Mouse (Mus musculus) forebrain, embryonic 13.5 days (tissue): Measurements from ENCODE around the gene Baiap2l2. TPM values are rescaled to one million over a fixed set of nuclear protein-coding genes. Genes with fewer than 3 reads are reported as not detected.

ENCODE experiments used
- ATAC-seq: fragments of 200-750 bp; cut with Nextera tagmentation; 2 replicates; pipeline ENCODE4 v1.8.0; 2017
- H3K27ac ChIP-seq: fragments of 300-500 bp; sonication (generic); 2 replicates; pipeline ENCODE4 v1.5.1; 2015; ENCODE audit warnings: inconsistent platforms, mild to moderate bottlenecking, moderate library complexity
- H3K27me3 ChIP-seq: fragments of 300-500 bp; sonication (generic); 2 replicates; pipeline ENCODE4 v1.6.1; 2015; ENCODE audit warnings: mild to moderate bottlenecking, inconsistent platforms
- H3K36me3 ChIP-seq: fragments of 300-500 bp; sonication (generic); 2 replicates; pipeline ENCODE4 v1.6.1; 2015; ENCODE audit warnings: mild to moderate bottlenecking, inconsistent platforms; ENCODE audit not compliant: poor library complexity, severe bottlenecking
- H3K4me1 ChIP-seq: fragments of 300-500 bp; sonication (generic); 2 replicates; pipeline ENCODE4 v1.6.1; 2015; ENCODE audit warnings: inconsistent platforms
- H3K4me2 ChIP-seq: fragments of 300-500 bp; sonication (generic); 2 replicates; pipeline ENCODE4 v1.6.1; 2015; ENCODE audit warnings: inconsistent platforms, mild to moderate bottlenecking, moderate library complexity
- H3K4me3 ChIP-seq: fragments of 300-500 bp; sonication (generic); 2 replicates; pipeline ENCODE4 v1.5.1; 2015; ENCODE audit warnings: mild to moderate bottlenecking, inconsistent platforms
- H3K9ac ChIP-seq: fragments of 300-500 bp; sonication (generic); 2 replicates; pipeline ENCODE4 v1.6.1; 2015; ENCODE audit warnings: mild to moderate bottlenecking, inconsistent platforms
- H3K9me3 ChIP-seq: fragments of 300-500 bp; sonication (generic); replicated peaks from 2 replicates; pipeline ENCODE4 v1.6.1; 2016; ENCODE audit warnings: inconsistent platforms
- WGBS: fragments of 180-500 bp; shearing (Covaris S2); methylation state at CpG from one replicate; pipeline ENCODE4 v1.1.7; 2015; 5-methylcytosine and 5-hydroxymethylcytosine counted together
- polyA plus RNA-seq: library from polyadenylated mRNA; unstranded; fragments of >200 nt; fragmentation: Nextera tagmentation; extraction: Ambion mirVana; gene quantifications from 2 replicates; pipeline ENCODE4 v1.2.1, GENCODE M21; 2015

Gene Baiap2l2
- polyA plus RNA-seq, 1 experiment from 2014 or later: 0.63 TPM

GRCm38 (mm10) chr15:79224685-79225084, 60.7 kb downstream of the Baiap2l2 start:
- Histone ChIP-seq H3K4me3 (no peak overlapping the region), H3K4me1 (peaks cover 13% of the 10 kb centered on the region), H3K36me3 (no peaks in the 10 kb centered on the region), H3K9ac (no peak overlapping the region), H3K27me3 (0 out of 2 replicates have a peak, but pooled peaks cover 2% of the 10 kb centered on the region), H3K4me2 (no peak overlapping the region), H3K9me3 (no peaks in the 10 kb centered on the region), H3K27ac (no peak overlapping the region)
- 9% methylated on average over 5 of the region's 5 CpGs for WGBS
- ATAC-seq: peak; percentile 61

DNA sequence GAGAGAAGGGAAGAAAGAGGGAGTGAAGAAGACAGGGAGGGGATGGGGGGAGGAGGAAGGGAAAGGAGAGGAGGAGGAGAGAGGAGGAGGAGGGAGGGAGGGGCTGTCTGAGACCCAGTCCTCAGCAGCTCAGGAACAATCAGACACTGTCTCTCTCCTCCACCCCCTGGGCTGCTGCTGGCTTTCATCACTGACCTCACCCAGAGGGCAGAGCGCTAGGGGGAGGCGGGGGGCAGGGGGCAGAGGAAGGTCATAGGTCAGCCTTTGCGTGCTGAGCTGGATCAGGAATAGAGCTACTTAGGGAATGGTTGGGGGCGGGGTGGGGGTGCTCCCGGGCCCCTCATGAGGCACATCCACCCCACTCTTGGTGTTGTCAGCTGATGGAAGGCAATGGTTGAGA, 61.7 kb downstream of the Baiap2l2 start:
- no peak for ATAC-seq
- Histone ChIP-seq H3K4me2 (no peak overlapping the region), H3K36me3 (no peaks in the 10 kb centered on the region), H3K27me3 (0 out of 2 replicates have a peak, but pooled peaks cover 2% of the 10 kb centered on the region), H3K27ac (no peak overlapping the region), H3K9me3 (no peaks in the 10 kb centered on the region), H3K4me1 (peaks cover 8% of the 10 kb centered on the region), H3K9ac (no peak overlapping the region), H3K4me3 (no peak overlapping the region)
- WGBS: 10% methylated on average over 5 of the region's 5 CpGs

DNA sequence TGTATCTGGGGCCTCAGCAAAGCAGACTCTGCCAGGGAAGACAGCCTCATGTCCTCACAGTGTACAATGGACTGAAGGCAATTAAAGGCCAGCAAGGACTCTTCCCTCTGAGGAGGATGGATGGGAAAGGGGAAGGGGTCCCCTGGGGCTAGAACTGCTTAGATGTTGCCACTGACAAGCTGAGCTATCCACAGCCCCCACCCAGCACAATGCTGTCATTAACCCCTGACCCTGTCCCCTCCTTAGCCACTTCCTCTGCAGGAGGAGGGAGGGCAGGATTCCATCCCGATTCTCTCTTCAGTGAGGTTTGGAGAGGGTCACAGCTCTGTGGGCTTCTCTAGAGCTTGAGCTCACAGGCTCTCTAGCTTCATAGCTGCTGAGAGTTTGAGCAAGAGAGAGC, 65.8 kb downstream of the Baiap2l2 start:
- Histone ChIP-seq H3K4me2 (no peak overlapping the region), H3K27ac (peak overlapping the region; percentile 10; the same call in 1 of the 2 replicates), H3K36me3 (no peaks in the 10 kb centered on the region), H3K4me3 (no peak overlapping the region), H3K9me3 (no peaks in the 10 kb centered on the region), H3K27me3 (0 out of 2 replicates have a peak, but pooled peaks cover 2% of the 10 kb centered on the region), H3K4me1 (peaks cover 3% of the 10 kb centered on the region; the same call in 1 of the 2 replicates), H3K9ac (peak overlapping the region; percentile 37; the same call in 1 of the 2 replicates)
- ATAC-seq: no peak
- WGBS: 0% methylated on average over 1 of the region's 1 CpGs

GRCm38 (mm10) chr15:79216191-79216590, 69.1 kb downstream of the Baiap2l2 start:
- Histone ChIP-seq H3K27me3 (no peaks in the 10 kb centered on the region), H3K4me3 (no peak overlapping the region), H3K9me3 (no peaks in the 10 kb centered on the region), H3K4me2 (no peak overlapping the region), H3K4me1 (no peaks in the 10 kb centered on the region), H3K36me3 (no peaks in the 10 kb centered on the region), H3K27ac (no peak overlapping the region), H3K9ac (no peak overlapping the region)
- ATAC-seq: no peak
- WGBS: 79% methylated on average over 3 of the region's 3 CpGs

- H3K9me3 ChIP-seq: no peaks in the 10 kb centered on the region
- no peaks in the 10 kb centered on the region for H3K4me1 ChIP-seq
- no peak overlapping the region for H3K27ac ChIP-seq
- H3K9ac ChIP-seq: no peak overlapping the region
- no peak for ATAC-seq
- WGBS: 85% methylated on average over 6 of the region's 6 CpGs
- H3K27me3 ChIP-seq: no peaks in the 10 kb centered on the region
- no peak overlapping the region for H3K4me2 ChIP-seq
- H3K36me3 ChIP-seq: no peaks in the 10 kb centered on the region
- no peak overlapping the region for H3K4me3 ChIP-seq
Measured at GRCm38 (mm10) chr15:79213591-79213990, 71.7 kb downstream of the Baiap2l2 start.

DNA sequence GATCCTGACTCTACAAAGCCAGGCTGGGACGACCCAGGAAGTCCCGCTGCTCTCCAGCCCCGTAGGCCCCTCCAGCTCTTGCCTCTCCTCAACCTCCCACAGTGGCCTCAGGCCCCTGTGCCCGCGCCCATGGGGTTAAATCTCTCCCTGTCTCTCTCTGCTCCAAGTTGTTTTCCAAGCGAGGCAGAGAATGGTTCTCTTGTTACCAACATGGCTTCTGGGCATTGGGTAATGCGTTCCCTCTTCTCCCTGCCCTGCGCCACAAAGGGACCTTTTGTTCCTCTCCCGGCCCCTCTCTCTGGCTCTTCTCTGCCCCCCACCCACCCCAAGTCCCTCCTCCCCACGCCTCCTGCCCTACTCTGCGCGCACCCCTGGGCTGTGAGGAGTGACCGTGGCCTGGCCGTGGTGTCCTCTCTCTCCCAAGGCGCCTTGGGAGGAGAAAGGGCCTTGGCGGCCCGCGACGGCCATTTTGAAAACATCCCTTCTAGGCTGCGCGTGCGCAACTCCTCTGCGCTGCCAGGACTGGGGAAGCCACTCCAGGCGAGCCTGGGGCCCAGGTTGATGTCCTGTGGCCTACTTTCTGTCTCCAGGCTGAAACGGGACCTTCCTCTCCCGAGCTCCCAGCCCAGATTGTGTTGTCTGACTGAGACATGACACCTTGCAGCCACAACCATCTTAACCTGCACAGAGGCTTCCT, 72.4 kb downstream of the Baiap2l2 start:
- no peaks in the 10 kb centered on the region for H3K4me1 ChIP-seq
- no peaks in the 10 kb centered on the region for H3K36me3 ChIP-seq
- H3K4me3 ChIP-seq: no peak overlapping the region
- H3K27ac ChIP-seq: no peak overlapping the region
- WGBS: 84% methylated on average over 26 of the region's 26 CpGs
- no peak overlapping the region for H3K9ac ChIP-seq
- H3K9me3 ChIP-seq: no peaks in the 10 kb centered on the region
- no peak overlapping the region for H3K4me2 ChIP-seq
- no peaks in the 10 kb centered on the region for H3K27me3 ChIP-seq
- ATAC-seq: no peak

- 70% methylated on average over 2 of the region's 2 CpGs for WGBS
- H3K9ac ChIP-seq: no peak overlapping the region
- no peak for ATAC-seq
Measured at GRCm38 (mm10) chr15:79210357-79210756, 75.0 kb downstream of the Baiap2l2 start.

DNA sequence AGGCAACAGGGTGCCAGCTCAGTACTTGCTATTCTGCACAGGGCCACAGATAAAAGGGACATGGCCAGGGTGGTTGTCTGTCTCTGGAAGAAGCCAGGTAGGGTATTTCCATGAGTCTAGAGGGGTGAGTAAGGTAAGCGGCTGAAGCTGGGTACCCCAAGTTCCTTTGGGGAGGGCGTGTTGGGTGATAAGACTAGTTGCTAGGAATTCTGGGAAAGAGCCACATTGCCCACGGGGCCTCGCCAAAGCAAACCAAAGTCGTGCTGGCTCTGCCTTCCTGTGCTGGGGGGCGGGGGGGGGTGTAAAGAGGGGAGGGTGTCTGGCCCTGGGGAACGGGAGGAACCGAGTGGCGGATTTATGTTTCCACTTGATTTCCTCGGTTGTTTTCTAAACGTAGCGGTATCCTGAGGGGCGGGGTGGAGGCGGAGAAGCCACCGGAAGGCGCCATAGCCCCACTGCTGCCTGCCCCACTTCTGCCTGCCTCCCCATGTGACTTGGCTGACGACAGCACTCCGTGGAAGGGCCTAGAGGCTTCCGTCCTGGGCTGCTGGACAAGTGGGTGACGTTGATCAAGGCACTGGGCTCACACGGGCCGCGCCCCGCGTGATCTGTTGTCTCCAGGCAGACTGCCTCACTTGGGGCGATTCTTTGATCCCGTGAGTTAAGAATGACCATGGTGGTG, 76.4 kb downstream of the Baiap2l2 start:
- Histone ChIP-seq H3K4me3 (no peak overlapping the region), H3K4me2 (no peak overlapping the region), H3K27ac (no peak overlapping the region), H3K4me1 (no peaks in the 10 kb centered on the region), H3K27me3 (no peaks in the 10 kb centered on the region), H3K36me3 (no peaks in the 10 kb centered on the region), H3K9ac (no peak overlapping the region), H3K9me3 (no peaks in the 10 kb centered on the region)
- no peak for ATAC-seq
- 80% methylated on average over 27 of the region's 27 CpGs for WGBS

More at GRCm38 (mm10) chr15:79210357-79210756, 75.0 kb downstream of the Baiap2l2 start:
- H3K27me3 ChIP-seq: no peaks in the 10 kb centered on the region
- no peaks in the 10 kb centered on the region for H3K36me3 ChIP-seq
- no peaks in the 10 kb centered on the region for H3K4me1 ChIP-seq
- H3K4me2 ChIP-seq: no peak overlapping the region
- no peaks in the 10 kb centered on the region for H3K9me3 ChIP-seq
- no peak overlapping the region for H3K27ac ChIP-seq
- H3K4me3 ChIP-seq: no peak overlapping the region

DNA sequence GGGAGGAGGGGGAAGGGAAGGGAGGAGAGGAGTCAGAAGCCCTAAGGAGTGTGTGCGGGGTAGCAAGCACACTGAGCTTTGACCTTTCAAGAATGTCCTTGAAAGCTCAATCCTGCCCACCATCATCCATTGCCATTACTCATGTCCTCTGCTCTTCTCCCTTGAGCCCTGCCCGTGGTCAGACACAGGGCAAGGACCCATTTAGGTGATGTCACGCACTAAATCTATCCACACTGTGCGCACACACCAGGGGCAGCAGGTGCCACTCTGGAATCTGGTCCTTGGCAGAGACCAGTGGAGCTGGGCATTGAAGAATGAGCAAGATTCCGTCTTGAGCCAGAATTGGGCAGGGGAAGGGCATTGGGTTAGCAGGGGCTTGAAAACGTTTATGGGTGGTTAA, 77.1 kb downstream of the Baiap2l2 start:
- Histone ChIP-seq H3K9ac (no peak overlapping the region), H3K4me1 (no peaks in the 10 kb centered on the region), H3K4me2 (no peak overlapping the region), H3K9me3 (no peaks in the 10 kb centered on the region), H3K27ac (no peak overlapping the region), H3K4me3 (no peak overlapping the region), H3K36me3 (no peaks in the 10 kb centered on the region), H3K27me3 (no peaks in the 10 kb centered on the region)
- WGBS: 80% methylated on average over 6 of the region's 6 CpGs
- ATAC-seq: no peak

Other genes with a start within 250 kb of the Baiap2l2 start
- not detected in 2 replicates for gene Galr3, start 243.7 kb downstream of the Baiap2l2 start, polyA plus RNA-seq
- 53.0 and 53.9 TPM in 2 replicates for gene Ankrd54, start 222.6 kb downstream of the Baiap2l2 start, polyA plus RNA-seq
- gene Eif3l, start 210.4 kb downstream of the Baiap2l2 start, polyA plus RNA-seq: 207 and 215 TPM in 2 replicates
- gene Micall1, start 176.6 kb downstream of the Baiap2l2 start, polyA plus RNA-seq: 5.4 and 6.5 TPM in 2 replicates
- 300 and 353 TPM in 2 replicates for gene Polr2f, start 144.5 kb downstream of the Baiap2l2 start, polyA plus RNA-seq
- 12.1 and 13.7 TPM in 2 replicates for gene 1700088E04Rik, start 144.3 kb downstream of the Baiap2l2 start, polyA plus RNA-seq
- 0.45 and 0.49 TPM in 2 replicates for gene Sox10, start 120.3 kb downstream of the Baiap2l2 start, polyA plus RNA-seq
- 68.1 and 74.3 TPM in 2 replicates for gene Pick1, start 56.4 kb downstream of the Baiap2l2 start, polyA plus RNA-seq
- gene Gm49486, start 56.1 kb downstream of the Baiap2l2 start, polyA plus RNA-seq: 0.96 and 1.3 TPM in 2 replicates
- 0.09 and 0.39 TPM in 2 replicates for gene Slc16a8, start 30.8 kb downstream of the Baiap2l2 start, polyA plus RNA-seq
- 24.9 and 29.6 TPM in 2 replicates for gene Pla2g6, start 42.9 kb upstream of the Baiap2l2 start, polyA plus RNA-seq
- 1.2 and 1.3 TPM in 2 replicates for gene Maff, start 61.1 kb upstream of the Baiap2l2 start, polyA plus RNA-seq
- 29.4 and 31.3 TPM in 2 replicates for gene Tmem184b, start 118.0 kb upstream of the Baiap2l2 start, polyA plus RNA-seq
- 200 and 208 TPM in 2 replicates for gene Csnk1e, start 170.0 kb upstream of the Baiap2l2 start, polyA plus RNA-seq
- gene Kcnj4, start 219.7 kb upstream of the Baiap2l2 start, polyA plus RNA-seq: not detected in 2 replicates
- 5.1 and 6.4 TPM in 2 replicates for gene Kdelr3, start 230.9 kb upstream of the Baiap2l2 start, polyA plus RNA-seq